8 mouse cellular contexts compared by ENCODE assay signal in the genomic region with DNA sequence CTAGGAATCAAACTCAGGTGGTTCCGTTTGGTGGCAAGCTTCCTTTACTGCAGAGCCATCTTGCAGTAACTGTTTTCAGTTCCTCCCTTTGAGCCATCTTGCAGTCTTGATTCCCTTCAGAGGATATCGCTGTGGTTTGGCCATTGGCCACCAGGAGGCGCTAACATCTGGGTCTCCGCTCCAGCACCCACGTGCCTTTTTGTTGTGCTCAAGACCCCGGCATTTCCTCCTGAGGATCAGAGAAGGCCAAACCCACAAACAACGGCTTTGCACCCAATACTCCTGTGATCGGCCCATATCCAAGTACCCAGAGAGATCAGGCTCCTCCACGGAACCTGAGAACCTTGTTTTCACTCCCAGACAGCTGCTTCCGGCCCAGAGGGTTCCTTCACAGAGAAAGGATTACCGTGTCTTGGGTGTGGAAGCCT. TPM values are rescaled to one million over a fixed set of nuclear protein-coding genes. Genes with fewer than 3 reads are reported as not detected.
DNase-seq lines count a peak whose midpoint lies in the region; TF ChIP-seq lines count a peak whose summit lies in the region.

No protein-coding gene starts in this region.

- no peak overlapping the region for H3K27ac ChIP-seq in cortical plate, adult 2 months (ENCODE audit: insufficient read depth, low read length)

- DNase-seq in ZHBTc4 (ENCODE audit: low read depth, low spot score) = peak; percentile 95
- DNase-seq in gastrocnemius, adult 8-10 months (ENCODE audit: low spot score in 2 of 2) = peak; percentile 79 to 85
- DNase-seq in hindlimb bud, embryonic 11.5 days (ENCODE audit: extremely low spot score, low read depth, low spot score) = peak; percentile 90
- peak; percentile 60 to 85 for DNase-seq in left cerebral cortex, adult 8-10 months (ENCODE audit: low spot score in 2 of 2)
- DNase-seq in right cerebral cortex, postnatal 14 days = peak; percentile 89
- peak; percentile 83 for DNase-seq in urinary bladder, postnatal 25 days (ENCODE audit: low spot score)

- H3K4me3 ChIP-seq in cortical plate, adult 2 months (ENCODE audit: insufficient read depth, low read length) = no peak overlapping the region
- H3K4me3 ChIP-seq in megakaryocyte, embryonic 14.5 days (replicated peaks) = peak overlapping the region; percentile 86

- no peaks in the 10 kb centered on the region for H3K4me1 ChIP-seq in cortical plate, adult 2 months (ENCODE audit: control insufficient read depth, insufficient read depth, low read length)
- peaks cover 19% of the 10 kb centered on the region for H3K4me1 ChIP-seq in megakaryocyte, embryonic 14.5 days

- peaks cover 36% of the 10 kb centered on the region for H3K36me3 ChIP-seq in megakaryocyte, embryonic 14.5 days (replicated peaks; ENCODE audit: low read length)

- peak; percentile 76 for TF ChIP-seq CTCF in cortical plate, adult 2 months (IDR thresholded peaks at IDR 0.05; ENCODE audit: extremely low read depth, insufficient read depth, low read length)

- H3K27me3 ChIP-seq in megakaryocyte, embryonic 14.5 days (replicated peaks) = no peaks in the 10 kb centered on the region

- no peaks in the 10 kb centered on the region for H3K9me3 ChIP-seq in megakaryocyte, embryonic 14.5 days

- TF ChIP-seq POLR2A in cortical plate, adult 2 months (IDR thresholded peaks at IDR 0.05; ENCODE audit: extremely low read depth, insufficient read depth, low read length) = no peak

RNA-seq across cellular contexts. Expression of a gene that starts 18.8 kb away (rescaled TPM):
- polyA plus RNA-seq in cortical plate, adult 2 months (2012; rRNA removed) = 94.9 and 100 TPM in 2 replicates
- total RNA-seq in gastrocnemius, adult 8-10 months (2022) = 100 to 1,000 TPM; 112 to 152 (median 133) TPM
- total RNA-seq in left cerebral cortex, adult 8-10 months (2022) = 10 to 100 TPM; 66.6 to 79.0 (median 74.5) TPM
- polyA plus RNA-seq in megakaryocyte, embryonic 14.5 days (2012; ENCODE audit: insufficient read depth, low replicate concordance) = 54.2 and 85.9 TPM in 2 replicates

RNA-seq across cellular contexts. Expression of a gene that starts 19.2 kb away (rescaled TPM):
- 17.3 and 18.9 TPM in 2 replicates for polyA plus RNA-seq in cortical plate, adult 2 months (2012; rRNA removed)
- 1 to 10 TPM; 1.1 to 1.9 (median 1.5) TPM for total RNA-seq in gastrocnemius, adult 8-10 months (2022)
- 10 to 100 TPM in 3 of 4 experiments, 1 to 10 TPM in 1; 8.7 to 12.4 (median 11.5) TPM for total RNA-seq in left cerebral cortex, adult 8-10 months (2022)
- not detected in 2 replicates for polyA plus RNA-seq in megakaryocyte, embryonic 14.5 days (2012; ENCODE audit: insufficient read depth, low replicate concordance)

RNA-seq across cellular contexts. Expression of a gene that starts 19.2 kb away (rescaled TPM):
- 0.40 TPM in 1 of 2 replicates, not detected in the other for polyA plus RNA-seq in cortical plate, adult 2 months (2012; rRNA removed)
- under 1 TPM in 1 of 4 experiments, not detected in 3; 0.94 TPM for total RNA-seq in gastrocnemius, adult 8-10 months (2022)
- total RNA-seq in left cerebral cortex, adult 8-10 months (2022) = not detected
- polyA plus RNA-seq in megakaryocyte, embryonic 14.5 days (2012; ENCODE audit: insufficient read depth, low replicate concordance) = not detected in 2 replicates

RNA-seq across cellular contexts. Expression of a gene that starts 29.1 kb away (rescaled TPM):
- polyA plus RNA-seq in cortical plate, adult 2 months (2012; rRNA removed) = 198 TPM in 2 replicates
- 100 to 1,000 TPM; 112 to 210 (median 157) TPM for total RNA-seq in gastrocnemius, adult 8-10 months (2022)
- 100 to 1,000 TPM; 131 to 154 (median 140) TPM for total RNA-seq in left cerebral cortex, adult 8-10 months (2022)
- 768 and 846 TPM in 2 replicates for polyA plus RNA-seq in megakaryocyte, embryonic 14.5 days (2012; ENCODE audit: insufficient read depth, low replicate concordance)

RNA-seq across cellular contexts. Expression of a gene that starts 54.3 kb away (rescaled TPM):
- 4.5 and 5.1 TPM in 2 replicates for polyA plus RNA-seq in cortical plate, adult 2 months (2012; rRNA removed)
- total RNA-seq in gastrocnemius, adult 8-10 months (2022) = 10 to 100 TPM; 23.7 to 31.0 (median 28.0) TPM
- 1 to 10 TPM; 6.4 to 8.2 (median 6.7) TPM for total RNA-seq in left cerebral cortex, adult 8-10 months (2022)
- 2.2 and 2.6 TPM in 2 replicates for polyA plus RNA-seq in megakaryocyte, embryonic 14.5 days (2012; ENCODE audit: insufficient read depth, low replicate concordance)
